Mouse (Mus musculus): ENCODE measurements around the gene Zfp991. TPM values are rescaled to one million over a fixed set of nuclear protein-coding genes. Genes with fewer than 3 reads are reported as not detected.
"Not testable (repeated sequence)": the region's sequence is repeated elsewhere in the genome, so short reads cannot be mapped to it uniquely, and the experiment has no call there.

Zfp991 gene
- 10 to 100 TPM; 11.3 to 13.1 TPM for total RNA-seq (2021)

- DNase-seq, result not testable (repeated sequence)
Observed at GRCm38 (mm10) chr4:147131837-147132459, at the start of gene Zfp991. Gene Zfp991, plus strand, starts transcription at chr4:147132038.

- DNase-seq, result not testable (repeated sequence)
Observed at GRCm38 (mm10) chr4:147095641-147096040, 36.2 kb upstream of the Zfp991 start.

- DNase-seq, result not testable (repeated sequence)
Observed at GRCm38 (mm10) chr4:147101666-147102626, 29.9 kb upstream of the Zfp991 start.

- DNase-seq, result not testable (repeated sequence)
Observed at GRCm38 (mm10) chr4:147103814-147104213, 28.0 kb upstream of the Zfp991 start.

GRCm38 (mm10) chr4:147117839-147118238 is 14.0 kb upstream of the Zfp991 start:
- DNase-seq, result not testable (repeated sequence)

- DNase-seq, result not testable (repeated sequence)
Observed at GRCm38 (mm10) chr4:147122286-147122685, 9.6 kb upstream of the Zfp991 start.

GRCm38 (mm10) chr4:147123797-147124196 is 8.0 kb upstream of the Zfp991 start:
- DNase-seq, result not testable (repeated sequence)

GRCm38 (mm10) chr4:147124400-147125306 is 7.2 kb upstream of the Zfp991 start:
- peak; percentile 53 for DNase-seq

- DNase-seq, result not testable (repeated sequence)
Observed at GRCm38 (mm10) chr4:147125326-147125725, 6.5 kb upstream of the Zfp991 start.

GRCm38 (mm10) chr4:147125870-147126269 is 6.0 kb upstream of the Zfp991 start:
- not testable (repeated sequence) for DNase-seq

- not testable (repeated sequence) for DNase-seq
Observed at GRCm38 (mm10) chr4:147126435-147126834, 5.4 kb upstream of the Zfp991 start.

- not testable (repeated sequence) for DNase-seq
Observed at GRCm38 (mm10) chr4:147127137-147127536, 4.7 kb upstream of the Zfp991 start.

GRCm38 (mm10) chr4:147128152-147128551 is 3.7 kb upstream of the Zfp991 start:
- not testable (repeated sequence) for DNase-seq

GRCm38 (mm10) chr4:147133596-147133995 is 1.8 kb downstream of the Zfp991 start:
- not testable (repeated sequence) for DNase-seq

GRCm38 (mm10) chr4:147141757-147142156 is 9.9 kb downstream of the Zfp991 start:
- DNase-seq, result not testable (repeated sequence)

- not testable (repeated sequence) for DNase-seq
Observed at GRCm38 (mm10) chr4:147165282-147165681, 33.4 kb downstream of the Zfp991 start.

- DNase-seq, result not testable (repeated sequence)
Observed at GRCm38 (mm10) chr4:147170547-147170946, 38.7 kb downstream of the Zfp991 start.

GRCm38 (mm10) chr4:147171557-147171956 is 39.7 kb downstream of the Zfp991 start:
- DNase-seq, result not testable (repeated sequence)

- not testable (repeated sequence) for DNase-seq
Observed at GRCm38 (mm10) chr4:147176279-147176880, 44.5 kb downstream of the Zfp991 start.

GRCm38 (mm10) chr4:147181141-147181685 is 49.4 kb downstream of the Zfp991 start:
- not testable (repeated sequence) for DNase-seq

All from heart, postnatal 4 days (tissue).